Comparison of ENCODE assay signal across 7 mouse cellular contexts in the genomic region with DNA sequence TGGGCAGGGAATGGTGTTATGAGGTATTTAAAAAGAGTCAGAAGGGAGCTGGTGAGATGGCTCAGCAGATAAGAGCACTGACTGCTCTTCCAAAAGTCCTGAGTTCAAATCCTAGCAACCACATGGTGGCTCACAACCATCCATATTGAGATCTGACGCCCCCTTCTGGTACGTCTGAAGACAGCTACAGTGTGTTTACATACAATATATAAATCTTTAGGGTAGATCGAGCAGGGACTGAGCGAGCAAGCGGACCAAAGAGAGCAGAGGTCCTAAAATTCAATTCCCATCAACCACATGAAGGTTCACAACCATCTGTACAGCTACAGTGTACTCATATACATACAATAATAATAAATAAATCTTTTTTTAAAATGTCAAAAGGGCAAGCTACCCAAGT.
DNase-seq lines count a peak whose midpoint lies in the region; ATAC-seq and TF ChIP-seq lines count a peak whose summit lies in the region.
"Not testable (repeated sequence)": the region's sequence is repeated elsewhere in the genome, so short reads cannot be mapped to it uniquely, and the experiment has no call there.

No protein-coding gene starts in this region.

- H3K9ac ChIP-seq in heart, adult 2 months (ENCODE audit: low read depth, low read length); heart, embryonic 13.5 days; heart, postnatal 0 days (replicated peaks; ENCODE audit: low read depth, low read length); lung, embryonic 14.5 days; stomach, embryonic 16.5 days (ENCODE audit: low read length): not testable (repeated sequence)

- peak; percentile 34 for DNase-seq in R1 (ENCODE audit: low read depth, low spot score)
- DNase-seq in heart, adult 2 months; heart, postnatal 0 days (ENCODE audit: low spot score); lung, embryonic 14.5 days: not testable (repeated sequence)

- H3K9me3 ChIP-seq in E14TG2a.4 (ENCODE audit: low read length); heart, embryonic 13.5 days; heart, postnatal 0 days (replicated peaks; ENCODE audit: control insufficient read depth, low read length); lung, embryonic 14.5 days (ENCODE audit: low read depth, low read length); stomach, embryonic 16.5 days (replicated peaks; ENCODE audit: control insufficient read depth, low read length): not testable (repeated sequence)

- 90% methylated on average over 5 of the region's 5 CpGs for WGBS in heart, adult 2 months
- WGBS in heart, embryonic 13.5 days = 78% methylated on average over 5 of the region's 5 CpGs
- 89% methylated on average over 5 of the region's 5 CpGs for WGBS in heart, postnatal 0 days
- 81% methylated on average over 5 of the region's 5 CpGs for WGBS in lung, embryonic 14.5 days
- 80% methylated on average over 5 of the region's 5 CpGs for WGBS in stomach, embryonic 16.5 days

- not testable (repeated sequence) for TF ChIP-seq EP300 in heart, adult 2 months (IDR thresholded peaks at IDR 0.05; ENCODE audit: insufficient read depth, low read depth, low read length); heart, postnatal 0 days (IDR thresholded peaks at IDR 0.05; ENCODE audit: low read depth)

- peak overlapping the region; percentile 62 for H3K27ac ChIP-seq in heart, adult 2 months
- peak overlapping the region; percentile 90 for H3K27ac ChIP-seq in heart, embryonic 13.5 days (replicated peaks)
- peak overlapping the region; percentile 81 for H3K27ac ChIP-seq in heart, postnatal 0 days (ENCODE audit: low read depth)
- not testable (repeated sequence) for H3K27ac ChIP-seq in lung, embryonic 14.5 days (ENCODE audit: low read depth)
- peak overlapping the region; percentile 75; the same call in 1 of the 2 replicates for H3K27ac ChIP-seq in stomach, embryonic 16.5 days (ENCODE audit: low read length)

- not testable (repeated sequence) for ATAC-seq in heart, embryonic 13.5 days (ENCODE audit: extremely low read depth, insufficient number of reproducible peaks, low FRiP score, low TSS enrichment); heart, postnatal 0 days (ENCODE audit: insufficient read depth, low read depth); lung, embryonic 14.5 days (ENCODE audit: insufficient read depth); stomach, embryonic 16.5 days (ENCODE audit: insufficient read depth, low FRiP score)

- H3K27me3 ChIP-seq in E14TG2a.4 (ENCODE audit: insufficient read depth, low read length); heart, adult 2 months (ENCODE audit: control insufficient read depth, insufficient read depth, low read length); heart, embryonic 13.5 days (replicated peaks); heart, postnatal 0 days (ENCODE audit: control insufficient read depth, insufficient read depth, low read length); lung, embryonic 14.5 days (ENCODE audit: insufficient read depth, low read length); stomach, embryonic 16.5 days (ENCODE audit: control insufficient read depth, insufficient read depth, low read length): not testable (repeated sequence)

- H3K4me1 ChIP-seq in E14TG2a.4 (replicated peaks; ENCODE audit: low read depth, low read length) = peaks cover 68% of the 10 kb centered on the region
- H3K4me1 ChIP-seq in heart, adult 2 months (ENCODE audit: control insufficient read depth, insufficient read depth, low read length); lung, embryonic 14.5 days (ENCODE audit: insufficient read depth): not testable (repeated sequence)
- H3K4me1 ChIP-seq in heart, embryonic 13.5 days = peaks cover 43% of the 10 kb centered on the region
- H3K4me1 ChIP-seq in heart, postnatal 0 days (ENCODE audit: control insufficient read depth, insufficient read depth) = peaks cover 22% of the 10 kb centered on the region
- H3K4me1 ChIP-seq in stomach, embryonic 16.5 days (ENCODE audit: control insufficient read depth, insufficient read depth, low read length) = peaks cover 17% of the 10 kb centered on the region

- intact Hi-C loops in heart, adult 2 months (cut with DNase I) = not testable (repeated sequence)

- H3K4me3 ChIP-seq in E14TG2a.4 (replicated peaks; ENCODE audit: low read length) = peak overlapping the region; percentile 60
- not testable (repeated sequence) for H3K4me3 ChIP-seq in heart, adult 2 months; heart, embryonic 13.5 days; heart, postnatal 0 days (ENCODE audit: low read depth, low read length); lung, embryonic 14.5 days (ENCODE audit: low read depth, low read length); stomach, embryonic 16.5 days (replicated peaks; ENCODE audit: low read length)

- H3K79me2 ChIP-seq in heart, adult 2 months (replicated peaks; ENCODE audit: control insufficient read depth, insufficient read depth, low read length) = not testable (repeated sequence)

- peak overlapping the region; percentile 40 for H3K4me2 ChIP-seq in heart, embryonic 13.5 days
- H3K4me2 ChIP-seq in heart, postnatal 0 days (ENCODE audit: low read depth, low read length); lung, embryonic 14.5 days; stomach, embryonic 16.5 days (ENCODE audit: low read depth, low read length): not testable (repeated sequence)

- TF ChIP-seq CTCF in E14TG2a.4 (conservative IDR thresholded peaks at IDR 0.05; ENCODE audit: low read length) = 0 out of 2 replicates have a peak, but pooled peaks have one; percentile 4
- peak; percentile 13; the same call in 1 of the 2 replicates for TF ChIP-seq CTCF in heart, adult 2 months (IDR thresholded peaks at IDR 0.05)
- not testable (repeated sequence) for TF ChIP-seq CTCF in heart, postnatal 0 days (IDR thresholded peaks at IDR 0.05; ENCODE audit: low read depth)
- 0 out of 2 replicates have a peak, but pooled peaks have one; percentile 12 for TF ChIP-seq CTCF in lung, embryonic 14.5 days (IDR thresholded peaks at IDR 0.05; ENCODE audit: low read depth)

- not testable (repeated sequence) for H3K36me3 ChIP-seq in E14TG2a.4 (ENCODE audit: insufficient read depth, low read length); heart, adult 2 months (ENCODE audit: control insufficient read depth, insufficient read depth, low read length); heart, embryonic 13.5 days; heart, postnatal 0 days (replicated peaks; ENCODE audit: control insufficient read depth, insufficient read depth, low read length); lung, embryonic 14.5 days (ENCODE audit: insufficient read depth); stomach, embryonic 16.5 days (ENCODE audit: control insufficient read depth, insufficient read depth, low read length)

- not testable (repeated sequence) for TF ChIP-seq POLR2A in heart, adult 2 months (IDR thresholded peaks at IDR 0.05; ENCODE audit: insufficient read depth, low read depth, low read length)
